Mouse (Mus musculus) mouse trophoblast stem cell (cell line): ENCODE data around the gene Cabin1.

Experiments used
- in situ Hi-C, 2 experiments: fragments of 300-500 bp; cut with MseI, MboI; formaldehyde crosslinking; loops; 2 replicates in 1 of 2; 3 replicates in 1 of 2; pipeline ENCODE4 v1.15.1; 2025

Gene Cabin1

DNA sequence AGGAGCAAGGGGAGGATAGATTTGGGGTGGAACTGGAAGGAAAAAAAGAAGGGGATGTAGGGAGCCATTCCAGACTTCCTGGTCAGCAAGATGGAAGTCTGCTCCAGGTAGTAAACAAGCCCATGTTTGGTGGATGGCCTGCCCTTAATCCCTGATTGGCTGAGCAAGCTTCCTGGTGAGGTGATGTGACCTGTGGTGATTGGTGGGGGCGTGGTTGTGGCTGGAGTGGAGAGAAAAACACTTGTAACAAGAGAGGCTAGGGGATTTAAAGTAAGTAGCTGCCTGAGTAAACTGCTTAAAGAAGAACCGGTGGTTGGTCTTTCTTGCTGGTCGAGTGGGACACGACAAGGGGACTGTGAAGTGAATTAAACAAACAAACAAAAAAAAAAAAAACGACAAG, 3.6 kb upstream of the Cabin1 start:
- in situ Hi-C loops: loop anchor here in 1 of 2 experiments (10.0 kb wide), 1 partner anchor 167 kb away; the partner anchor contains the start of genes Chchd10 and Mmp11

DNA sequence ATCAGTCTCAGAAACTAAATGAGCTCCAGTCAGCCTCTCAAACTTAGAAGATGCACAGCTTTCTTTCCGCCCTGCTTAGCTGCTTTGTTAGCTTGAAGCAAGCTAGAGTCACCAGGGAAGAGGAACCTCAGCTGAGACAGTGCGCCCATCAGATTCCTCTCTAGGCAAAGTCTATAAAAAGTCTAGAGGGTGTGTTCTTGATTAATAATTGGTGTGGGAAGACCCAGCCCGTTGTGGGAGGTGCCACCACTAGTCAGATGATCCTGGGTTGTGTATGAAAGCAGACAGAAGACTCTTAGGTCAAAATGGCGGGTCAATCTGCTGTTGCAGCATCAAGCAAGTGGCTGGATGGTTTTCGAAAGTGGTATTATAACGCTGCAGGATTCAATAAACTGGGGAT, 2.7 kb upstream of the Cabin1 start:
- in situ Hi-C loops: loop anchor here in 1 of 2 experiments (10.0 kb wide), 1 partner anchor 168 kb away; the partner anchor contains the start of genes Chchd10 and Mmp11

DNA sequence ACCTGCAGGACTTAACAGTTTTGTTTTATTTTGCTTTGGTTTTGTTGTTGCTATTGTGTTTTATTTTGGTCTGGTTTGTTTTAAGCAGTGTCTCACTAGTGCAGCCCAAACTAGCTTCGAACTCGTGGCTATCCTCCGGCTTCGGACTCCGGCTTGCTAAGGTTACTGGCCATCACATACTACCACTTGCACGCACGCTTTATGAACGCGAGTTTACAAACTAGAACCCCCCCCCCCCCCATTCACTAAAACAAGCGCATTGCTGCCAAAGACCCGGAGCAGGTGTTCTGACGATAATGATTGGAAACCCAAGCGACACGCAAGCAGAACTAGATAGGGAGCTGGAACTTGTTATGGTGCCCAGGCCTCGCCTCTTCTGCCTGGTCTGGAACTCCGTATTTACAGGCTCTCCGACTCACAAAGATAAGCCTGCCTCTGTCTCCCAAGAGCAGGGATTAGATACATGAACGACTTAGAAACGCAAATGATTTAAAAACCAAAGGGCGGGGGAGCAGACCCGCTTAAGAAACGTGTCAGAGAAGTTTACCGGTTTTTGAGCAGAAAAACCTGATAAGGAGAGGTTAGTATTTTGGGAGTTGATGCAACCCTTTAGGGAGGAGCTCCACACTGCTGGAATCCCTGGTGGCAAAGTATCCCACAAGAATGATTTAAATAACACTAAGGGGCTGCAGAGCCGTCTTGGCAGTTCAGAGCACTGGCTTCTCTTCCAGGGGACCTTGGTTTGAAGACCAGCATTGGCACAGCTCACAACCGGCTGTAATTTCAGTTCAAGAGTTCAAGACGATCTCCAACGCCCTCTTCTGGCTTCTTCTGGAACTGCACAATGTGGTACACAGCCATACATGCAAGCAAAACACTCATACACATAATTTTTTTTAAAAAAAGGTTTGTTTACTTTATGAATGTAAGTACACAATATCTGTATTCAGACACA, 655 bp upstream of the Cabin1 start:
- in situ Hi-C loops: loop anchor here in 1 of 2 experiments (10.0 kb wide), 1 partner anchor 170 kb away; the partner anchor contains the start of genes Chchd10 and Mmp11

DNA sequence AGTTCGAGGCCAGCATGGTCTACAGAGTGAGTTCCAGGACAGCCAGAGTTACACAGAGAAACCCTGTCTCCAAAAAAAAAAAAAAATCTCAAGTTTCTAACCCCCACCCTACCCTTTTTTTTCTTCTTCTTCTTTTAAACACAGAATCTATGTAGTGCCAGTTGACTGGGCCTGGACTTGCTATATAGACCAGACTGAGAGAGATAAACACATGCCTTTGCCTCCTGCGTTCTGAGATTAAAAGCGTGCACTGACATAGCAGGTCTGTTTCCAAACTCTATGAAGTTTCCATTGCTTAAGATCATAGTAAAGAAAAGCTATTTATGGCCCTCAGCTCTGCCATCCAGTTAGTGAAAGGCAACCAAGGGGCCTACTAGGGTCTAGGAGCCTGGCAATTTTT, 1.7 kb downstream of the Cabin1 start:
- in situ Hi-C loops: loop anchor here in 1 of 2 experiments (10.0 kb wide), 1 partner anchor 172 kb away; the partner anchor contains the start of genes Chchd10 and Mmp11

DNA sequence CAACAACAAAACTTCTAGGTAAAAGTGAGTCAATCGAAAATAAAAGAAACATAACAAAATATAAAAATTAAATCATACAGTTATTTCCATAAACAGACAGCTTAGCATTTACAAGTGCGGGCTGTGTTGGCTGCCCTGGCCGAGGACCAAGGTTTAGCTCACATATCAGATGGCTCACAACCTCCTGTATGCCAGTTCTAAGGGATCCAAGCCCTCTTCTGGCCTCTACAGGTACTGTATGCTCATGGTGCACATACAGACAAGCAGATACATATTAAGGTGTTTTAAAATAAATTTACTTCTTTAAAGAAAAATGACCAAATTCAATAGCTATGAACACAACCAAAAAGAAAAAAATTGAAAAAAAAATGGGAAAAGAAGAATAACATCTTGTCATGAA, 3.8 kb downstream of the Cabin1 start:
- in situ Hi-C loops: loop anchor here in 1 of 2 experiments (10.0 kb wide), 1 partner anchor 174 kb away; the partner anchor contains the start of genes Chchd10 and Mmp11

DNA sequence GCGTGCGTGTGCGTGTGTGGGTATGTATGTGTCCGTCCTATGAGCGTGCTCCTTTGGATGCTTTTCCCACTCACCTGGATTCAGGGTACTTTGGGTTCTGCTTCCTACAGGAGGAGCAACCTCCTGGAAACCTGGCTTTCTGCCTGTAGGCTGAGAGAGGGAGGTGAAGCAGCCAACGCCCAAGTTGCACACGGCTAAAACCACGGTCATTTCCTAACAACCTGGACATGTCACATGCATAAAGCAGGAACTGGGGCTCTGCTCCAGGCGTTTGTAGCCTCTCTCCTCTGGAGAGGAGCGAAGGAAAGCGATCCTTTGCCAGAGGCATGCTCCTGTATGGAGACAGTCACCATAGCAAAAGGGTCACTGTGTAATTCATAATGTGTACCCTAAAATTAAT, 7.4 kb downstream of the Cabin1 start:
- in situ Hi-C loops: no loop called here

DNA sequence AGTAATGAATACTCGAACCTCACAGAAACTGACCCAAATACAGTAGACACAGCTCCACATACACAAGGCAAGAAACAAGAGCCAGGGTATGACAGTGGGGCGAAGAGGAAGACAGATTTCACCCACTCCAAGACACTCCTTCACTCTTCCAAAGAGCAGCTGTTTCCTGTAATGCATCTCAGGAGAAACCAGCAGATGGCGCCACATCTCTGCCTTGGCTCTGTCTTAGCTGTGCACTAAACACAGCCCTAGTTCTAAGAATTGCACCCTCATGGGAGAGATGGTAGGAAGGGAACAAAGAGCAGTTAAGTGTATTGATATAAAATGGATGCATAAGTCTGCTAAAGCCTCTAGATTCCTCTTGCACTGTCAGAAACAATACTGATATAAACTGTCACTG, 20.1 kb downstream of the Cabin1 start:
- in situ Hi-C loops: loop anchor here in 1 of 2 experiments (10.0 kb wide), 1 partner anchor 211 kb away; the partner anchor contains the start of gene Gm5134

DNA sequence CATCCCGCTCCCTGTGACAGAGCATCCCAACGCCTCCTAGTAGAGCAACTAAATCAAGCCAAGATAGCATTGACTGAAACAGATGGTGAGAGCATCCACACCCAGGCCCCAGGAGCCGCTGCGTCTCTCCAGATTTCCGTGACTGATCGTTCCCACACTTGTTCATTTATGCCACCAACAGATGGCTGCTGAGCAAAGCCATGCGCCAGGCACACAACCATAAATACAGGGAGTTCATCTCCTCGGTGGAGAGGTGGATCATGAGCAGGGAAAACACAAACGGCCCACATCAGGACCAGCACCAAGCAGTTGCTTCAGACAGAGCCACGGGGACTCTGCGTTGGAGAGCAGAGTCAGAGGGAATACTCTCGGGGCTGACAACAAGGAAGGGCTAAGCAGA, 20.8 kb downstream of the Cabin1 start:
- in situ Hi-C loops: loop anchor here in 1 of 2 experiments (10.0 kb wide), 1 partner anchor 211 kb away; the partner anchor contains the start of gene Gm5134

DNA sequence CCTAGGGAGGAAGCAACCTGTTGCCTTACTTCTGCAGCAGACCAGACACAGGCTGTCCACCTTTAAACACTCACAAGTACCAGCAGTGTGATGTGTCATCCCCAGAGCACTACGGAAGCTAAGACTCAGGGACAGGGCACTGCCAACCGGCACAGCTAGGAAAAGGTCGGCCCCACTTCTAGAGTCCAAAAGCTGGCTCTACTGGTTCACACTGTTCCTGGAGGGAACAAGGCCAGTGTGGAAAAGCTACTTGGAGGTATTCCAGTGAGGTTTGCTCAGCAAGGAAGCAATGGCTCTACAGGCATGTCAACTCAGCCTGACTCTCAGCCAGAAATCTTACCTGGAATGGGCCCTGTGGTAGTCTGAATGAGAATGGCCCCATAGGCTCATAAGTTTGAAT, 23.3 kb downstream of the Cabin1 start:
- in situ Hi-C loops: loop anchor here in 1 of 2 experiments (10.0 kb wide), 1 partner anchor 214 kb away; the partner anchor contains the start of gene Gm5134

DNA sequence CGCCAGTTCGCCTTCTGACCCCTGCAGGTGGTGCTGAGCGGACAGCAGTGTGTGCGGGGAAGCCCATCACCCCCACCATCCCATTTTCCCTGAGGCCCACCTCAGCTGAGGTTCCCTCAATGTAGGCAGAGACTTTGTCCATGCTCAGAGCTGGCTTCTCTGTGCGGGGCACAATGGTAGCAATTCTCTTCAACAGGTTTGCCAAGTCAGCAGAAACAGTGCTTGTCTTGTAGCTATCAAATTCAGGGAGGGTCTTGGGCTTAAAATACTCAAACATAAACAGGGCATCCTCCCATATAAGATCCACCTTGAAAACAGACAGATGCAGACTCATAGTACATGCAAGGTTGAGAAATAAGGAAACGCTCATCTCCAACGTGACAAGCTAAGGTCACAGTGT, 38.7 kb downstream of the Cabin1 start:
- in situ Hi-C loops: no loop called here

DNA sequence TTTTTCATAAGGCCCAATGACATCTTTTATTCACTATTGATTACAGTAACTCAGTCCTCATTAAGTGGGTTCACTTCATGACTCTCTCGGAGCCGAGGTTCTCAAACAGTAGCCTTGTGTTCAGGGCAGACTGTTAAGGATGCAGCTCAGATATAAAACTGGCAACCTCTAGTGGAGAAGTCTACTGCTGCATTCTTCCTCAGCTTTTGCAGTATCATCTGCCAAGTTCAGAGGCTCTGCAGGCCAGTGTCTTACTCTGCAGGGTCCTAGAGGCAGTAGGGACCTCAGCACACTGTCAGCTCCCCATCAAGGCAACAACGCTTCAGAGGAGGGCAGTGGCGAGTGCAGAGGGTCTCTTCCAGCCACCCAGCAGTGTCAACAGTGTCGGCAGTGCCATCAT, 43.9 kb downstream of the Cabin1 start:
- in situ Hi-C loops: no loop called here

DNA sequence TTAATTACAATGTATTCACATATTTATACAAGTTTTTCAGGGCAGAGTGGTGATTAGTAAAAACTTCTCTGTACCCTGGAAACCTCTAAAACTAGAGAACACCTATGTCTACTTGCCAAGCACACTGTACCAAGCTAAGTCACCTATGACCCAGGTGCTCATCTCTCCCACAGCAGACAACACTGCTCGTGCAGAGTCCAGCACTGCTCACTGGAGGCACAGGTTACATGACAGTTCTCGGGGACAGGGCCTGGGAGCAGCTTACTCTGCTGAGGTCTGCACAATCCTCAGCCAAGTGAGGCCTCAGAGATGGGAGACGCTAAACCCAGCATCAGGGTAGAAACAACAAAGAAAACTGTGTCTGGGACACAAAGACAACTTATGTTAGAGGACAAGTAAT, 49.3 kb downstream of the Cabin1 start:
- in situ Hi-C loops: no loop called here

DNA sequence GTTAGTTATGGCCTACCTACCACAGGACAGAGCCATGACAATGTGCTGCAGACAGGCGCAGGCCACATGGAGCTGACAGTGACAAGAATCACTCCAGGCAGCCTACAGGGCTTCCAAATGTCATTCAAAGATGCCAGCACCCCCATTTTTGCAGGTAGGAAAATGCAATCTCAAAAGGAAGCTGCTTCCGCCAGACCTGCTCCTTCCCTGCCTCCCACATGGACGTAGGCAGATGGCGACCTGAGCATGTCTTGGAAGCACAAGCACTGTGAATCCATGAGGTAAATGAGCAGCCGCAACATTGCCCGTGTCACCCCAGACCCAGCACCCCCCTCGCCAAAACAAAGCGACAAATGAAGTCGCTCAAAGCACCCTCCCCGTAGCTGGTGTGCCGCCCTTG, 51.1 kb downstream of the Cabin1 start:
- in situ Hi-C loops: no loop called here

DNA sequence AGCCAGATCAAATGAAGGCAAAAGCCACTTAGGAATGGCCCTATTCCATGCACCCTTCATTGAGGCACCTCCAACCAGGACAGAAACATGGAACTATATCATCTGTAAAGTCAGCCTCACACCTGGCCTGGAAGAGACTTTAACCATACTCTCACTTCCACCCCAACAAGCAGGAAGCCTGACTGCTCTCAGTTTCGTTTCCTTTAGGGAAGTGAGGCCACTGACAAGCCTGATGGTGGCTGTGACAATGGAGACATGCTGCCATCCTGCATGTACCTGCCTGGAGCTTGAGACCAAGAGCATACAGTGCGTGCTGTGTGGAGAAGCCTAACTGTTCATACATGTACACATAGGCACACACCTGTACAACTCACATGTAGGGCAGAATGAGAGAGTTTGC, 53.9 kb downstream of the Cabin1 start:
- in situ Hi-C loops: no loop called here

DNA sequence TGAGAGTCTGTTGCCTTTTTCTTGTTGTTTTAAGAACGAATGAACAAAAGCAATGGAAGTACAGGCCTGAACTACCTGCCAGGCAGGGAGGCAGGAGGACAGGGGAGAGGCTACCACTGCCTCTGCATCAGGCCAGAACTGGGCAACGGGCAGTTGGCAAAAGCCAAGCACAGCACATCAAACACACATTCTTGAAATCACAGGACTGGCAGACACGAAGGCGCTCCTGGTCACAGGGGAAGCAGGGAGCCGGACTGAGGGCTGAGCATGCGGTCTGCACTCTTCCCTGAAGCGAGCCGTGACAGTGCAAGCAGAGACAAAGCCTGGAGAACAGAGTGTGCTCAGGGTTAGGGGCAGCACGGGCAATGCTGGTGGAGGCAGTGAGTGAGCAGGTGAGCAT, 54.9 kb downstream of the Cabin1 start:
- in situ Hi-C loops: no loop called here

DNA sequence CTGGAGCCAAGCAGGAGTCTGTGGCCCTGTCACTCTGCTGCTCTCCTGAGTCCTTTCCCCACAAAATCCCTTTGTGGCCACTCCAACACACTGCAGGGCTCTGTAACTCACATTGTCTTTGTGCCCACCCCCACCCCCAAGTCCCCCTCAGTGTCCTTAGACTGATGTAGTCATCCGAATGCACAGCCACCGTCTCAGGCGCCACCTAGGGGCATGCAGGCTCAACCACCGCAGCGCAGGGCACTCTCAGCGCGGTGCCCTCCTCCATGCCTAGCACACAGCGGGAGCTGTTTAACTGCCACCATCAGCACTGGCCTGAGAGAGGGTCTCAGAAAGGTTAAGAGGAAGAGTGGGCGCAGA, 55.5 kb downstream of the Cabin1 start:
- in situ Hi-C loops: no loop called here

DNA sequence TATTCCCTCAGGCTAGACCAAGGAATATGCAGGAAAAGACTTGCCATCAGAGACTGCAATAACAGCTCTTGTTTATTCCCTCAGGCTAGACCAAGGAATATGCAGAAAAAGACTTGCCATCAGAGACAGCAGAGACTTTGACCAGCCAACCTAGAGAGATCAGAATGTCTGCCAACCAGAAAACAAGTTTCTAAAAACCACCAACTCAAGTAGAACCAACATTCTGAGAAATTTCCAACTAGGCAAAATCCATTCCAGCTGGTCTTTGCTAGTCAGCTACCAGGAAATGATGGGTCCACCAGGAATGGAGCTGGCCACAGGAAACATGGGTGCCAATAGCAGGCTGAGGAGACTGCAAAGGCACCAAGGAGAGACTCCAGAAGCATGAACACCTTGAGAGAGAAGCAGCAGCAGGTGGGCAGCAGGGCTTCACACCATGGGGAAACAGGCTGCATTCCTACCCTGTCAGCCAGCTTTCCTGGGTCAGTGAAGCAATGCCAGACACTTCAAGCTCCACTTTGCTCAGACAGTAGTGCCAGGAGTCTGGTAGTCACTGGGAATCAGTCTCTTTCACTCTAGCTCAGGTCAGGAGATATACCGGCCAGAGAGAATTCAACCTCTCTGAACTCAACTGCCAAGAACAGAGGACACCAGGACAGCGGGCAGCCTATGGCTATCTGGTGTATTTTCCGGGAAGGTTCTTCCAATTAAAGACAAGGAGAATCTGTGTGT, 56.1 kb downstream of the Cabin1 start:
- in situ Hi-C loops: no loop called here

DNA sequence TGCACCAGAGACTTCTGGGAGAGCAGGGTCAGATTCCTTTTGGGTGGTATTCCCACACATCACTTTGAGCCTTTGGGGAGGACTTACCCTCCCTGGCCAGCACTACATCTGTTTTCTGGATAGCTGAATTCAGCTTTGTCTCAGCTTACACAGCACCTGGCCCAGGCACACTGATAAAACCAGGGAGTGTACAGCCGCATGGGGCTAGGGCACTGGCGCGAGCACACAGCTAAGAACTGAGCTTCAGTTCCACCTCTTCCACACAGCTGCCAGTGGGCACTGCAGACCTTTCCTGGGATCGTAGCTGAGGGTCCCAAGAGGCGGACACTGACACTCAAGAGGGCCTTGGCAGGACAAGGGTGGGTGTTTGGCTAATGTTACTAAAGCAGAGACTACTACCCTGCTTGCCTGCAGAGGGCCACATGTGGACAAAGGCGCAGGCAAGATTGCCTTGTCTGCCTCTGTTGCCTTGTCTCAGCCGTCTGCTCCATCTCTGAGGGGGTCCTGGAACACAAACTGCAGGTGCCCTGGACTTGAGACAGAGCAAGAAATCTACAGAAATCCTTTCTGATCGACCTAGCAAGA, 57.4 kb downstream of the Cabin1 start:
- in situ Hi-C loops: no loop called here

DNA sequence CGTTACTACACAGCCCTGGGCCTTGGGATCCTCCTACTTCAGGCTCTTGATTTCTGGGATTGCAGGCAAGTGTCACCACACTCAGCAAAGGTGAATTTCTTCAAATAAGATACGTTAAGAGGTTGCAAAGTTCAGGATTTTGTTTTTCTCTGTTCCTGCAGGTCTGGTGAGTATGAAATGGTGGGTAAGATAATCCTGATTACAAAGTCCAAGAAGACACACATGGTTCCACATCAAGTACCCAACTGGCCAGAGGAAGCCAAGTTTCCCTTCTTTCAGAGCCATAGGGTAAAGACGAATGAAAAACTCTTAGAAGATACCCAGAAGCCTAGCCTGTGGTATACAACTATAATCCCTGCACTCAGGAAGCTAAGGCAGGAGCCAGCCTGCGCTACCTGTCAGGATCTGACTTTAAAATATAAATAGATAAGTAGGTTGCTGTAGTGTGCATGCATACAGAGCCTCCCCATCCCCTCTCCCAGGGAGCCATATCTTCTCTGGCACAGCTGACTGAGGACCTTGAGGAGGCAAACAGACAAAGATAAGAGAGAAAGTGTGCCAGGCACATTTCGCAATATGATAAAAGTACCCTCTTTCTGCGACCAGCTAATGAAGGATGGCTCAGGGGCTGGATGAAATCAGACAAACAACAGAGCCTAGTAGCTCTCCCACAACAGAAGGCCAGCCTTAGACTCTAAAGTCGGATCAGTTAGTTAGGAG, 58.3 kb downstream of the Cabin1 start:
- in situ Hi-C loops: no loop called here

DNA sequence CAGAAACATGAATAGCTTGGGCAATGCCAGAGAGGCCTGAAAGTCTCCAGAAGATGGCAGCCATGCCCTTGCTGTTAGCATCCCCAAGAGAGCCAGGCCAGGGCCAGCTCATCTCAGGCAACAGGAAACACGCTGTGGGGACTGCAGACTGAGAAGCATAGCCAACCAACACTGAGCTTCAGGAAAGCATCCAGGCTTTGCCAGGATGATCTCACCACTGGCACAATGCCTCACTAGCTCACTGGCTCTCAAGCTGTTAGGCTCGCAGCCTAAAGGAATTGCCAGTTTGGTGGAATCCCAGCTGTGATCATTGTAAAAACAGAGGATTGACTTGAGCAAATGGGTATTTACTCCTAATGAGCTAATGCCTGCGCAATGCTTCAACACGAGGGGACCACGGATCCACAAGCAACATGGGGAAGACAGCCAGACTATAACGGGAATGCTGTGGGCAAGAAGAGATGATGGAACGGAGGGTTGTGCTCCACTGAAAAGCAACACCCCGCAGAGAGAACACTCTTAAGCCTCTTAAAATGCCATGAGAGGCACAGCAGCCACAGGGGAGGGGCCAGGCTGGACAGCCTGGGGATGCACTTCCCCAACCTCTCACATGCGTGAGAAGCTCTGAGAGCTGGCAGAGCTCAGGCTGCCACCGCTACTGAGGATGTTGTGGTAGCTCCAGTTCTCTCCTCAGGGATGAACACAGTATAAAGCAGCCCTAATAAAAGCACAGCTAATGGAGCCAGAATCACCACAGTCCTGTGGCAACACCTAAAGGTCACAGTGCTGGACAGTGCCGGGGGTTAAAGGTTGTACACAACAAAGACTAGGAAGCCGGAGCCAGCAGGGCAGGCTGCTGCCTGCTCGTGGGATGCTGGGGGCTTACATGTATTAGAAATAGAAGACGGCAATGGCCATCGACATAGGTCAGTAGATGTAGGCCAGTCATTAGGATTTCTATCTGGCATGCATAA, 59.6 kb downstream of the Cabin1 start:
- in situ Hi-C loops: no loop called here
